Mouse (Mus musculus) liver, postnatal 0 days (tissue): Measurements from ENCODE around the gene Slc35f6. TPM values are rescaled to one million over a fixed set of nuclear protein-coding genes. Genes with fewer than 3 reads are reported as not detected.

ENCODE experiments used
- ATAC-seq: fragments of 200-750 bp; cut with Nextera tagmentation; 2 replicates; pipeline ENCODE4 v1.8.0; 2017; ENCODE audit warnings: mild to moderate bottlenecking, moderate library complexity
- DNase-seq: peaks from one replicate; pipeline ENCODE4 v3.0.0-alpha.2; 2016
- H3K27ac ChIP-seq: fragments of 300-500 bp; sonication (generic); 2 replicates; pipeline ENCODE4 v1.5.1; 2014; ENCODE audit warnings: antibody characterized with exemption, moderate library complexity, mild to moderate bottlenecking, low read depth
- H3K27me3 ChIP-seq: fragments of 300-500 bp; sonication (generic); 2 replicates; pipeline ENCODE4 v1.6.1; 2014; ENCODE audit warnings: low read length, control low read depth, mixed read lengths; ENCODE audit not compliant: insufficient read depth
- H3K36me3 ChIP-seq: fragments of 300-500 bp; sonication (generic); replicated peaks from 2 replicates; pipeline ENCODE4 v1.6.1; 2014; ENCODE audit warnings: mild to moderate bottlenecking, control low read depth, low read length, moderate library complexity, mixed read lengths; ENCODE audit not compliant: insufficient read depth
- H3K4me1 ChIP-seq: fragments of 300-500 bp; sonication (generic); 2 replicates; pipeline ENCODE4 v1.6.1; 2014; ENCODE audit warnings: antibody characterized with exemption, mild to moderate bottlenecking, control low read depth; ENCODE audit not compliant: insufficient read depth
- H3K4me2 ChIP-seq: fragments of 300-500 bp; sonication (generic); 2 replicates; pipeline ENCODE4 v1.6.1; 2014; ENCODE audit warnings: low read depth, mild to moderate bottlenecking, low read length, moderate library complexity, mixed read lengths
- H3K4me3 ChIP-seq: fragments of 300-500 bp; sonication (generic); 2 replicates; pipeline ENCODE4 v1.5.1; 2014; ENCODE audit warnings: low read depth, low read length
- H3K9ac ChIP-seq: fragments of 300-500 bp; sonication (generic); replicated peaks from 2 replicates; pipeline ENCODE4 v1.6.1; 2014; ENCODE audit warnings: mild to moderate bottlenecking, moderate library complexity
- H3K9me3 ChIP-seq: fragments of 300-500 bp; sonication (generic); 2 replicates; pipeline ENCODE4 v1.6.1; 2016; ENCODE audit warnings: mild to moderate bottlenecking, control low read depth, low read length, mixed read lengths
- CTCF ChIP-seq: sonication (generic); IDR thresholded peaks from 2 replicates; pipeline ENCODE4 v1.5.1; 2016; ENCODE audit warnings: antibody characterized with exemption, low read depth
- EP300 ChIP-seq: IDR thresholded peaks from 2 replicates; pipeline ENCODE4 v1.6.1; 2016; ENCODE audit warnings: antibody characterized with exemption, low read depth, mild to moderate bottlenecking
- WGBS: fragments of 180-500 bp; shearing (Covaris S2); extraction: QIAGEN DNeasy Blood & Tissue Kit; methylation state at CpG from one replicate; pipeline ENCODE4 v1.1.7; 2014; ENCODE audit not compliant: insufficient replicate concordance; 5-methylcytosine and 5-hydroxymethylcytosine counted together
- polyA plus RNA-seq: library from polyadenylated mRNA; unstranded; fragments of >200 nt; fragmentation: Nextera tagmentation; extraction: Ambion mirVana; gene quantifications from 2 replicates; pipeline ENCODE4 v1.2.1, GENCODE M21; 2015

Gene Slc35f6
- polyA plus RNA-seq, 1 experiment from 2014 or later = 13.8 TPM

- no peak overlapping the region for H3K4me3 ChIP-seq
- no peak overlapping the region for H3K27ac ChIP-seq
- TF ChIP-seq CTCF (no peak), EP300 (no peak)
- peaks cover 23% of the 10 kb centered on the region for H3K36me3 ChIP-seq
- peaks cover 9% of the 10 kb centered on the region for H3K4me1 ChIP-seq
- DNase-seq = no peak
- WGBS = 74% methylated on average over 8 of the region's 8 CpGs
- no peak overlapping the region for H3K4me2 ChIP-seq
- H3K27me3 ChIP-seq = no peaks in the 10 kb centered on the region
- H3K9me3 ChIP-seq = no peaks in the 10 kb centered on the region
- H3K9ac ChIP-seq = no peak overlapping the region
- no peak for ATAC-seq
Measured at GRCm38 (mm10) chr5:30655042-30655441, 7.3 kb downstream of the Slc35f6 start.

GRCm38 (mm10) chr5:30655526-30656195 is 7.9 kb downstream of the Slc35f6 start:
- Histone ChIP-seq H3K4me1 (peaks cover 6% of the 10 kb centered on the region), H3K9me3 (no peaks in the 10 kb centered on the region), H3K27me3 (no peaks in the 10 kb centered on the region), H3K4me2 (no peak overlapping the region), H3K9ac (no peak overlapping the region), H3K27ac (no peak overlapping the region), H3K4me3 (no peak overlapping the region), H3K36me3 (peaks cover 23% of the 10 kb centered on the region)
- WGBS = 84% methylated on average over 6 of the region's 6 CpGs
- DNase-seq (no peak), ATAC-seq (no peak)
- no peak for TF ChIP-seq EP300
- no peak for TF ChIP-seq CTCF

- no peak overlapping the region for H3K4me3 ChIP-seq
- peaks cover 23% of the 10 kb centered on the region for H3K36me3 ChIP-seq
- no peak overlapping the region for H3K27ac ChIP-seq
- DNase-seq = no peak
- no peaks in the 10 kb centered on the region for H3K27me3 ChIP-seq
- no peaks in the 10 kb centered on the region for H3K9me3 ChIP-seq
- WGBS = 73% methylated on average over 4 of the region's 4 CpGs
- no peaks in the 10 kb centered on the region for H3K4me1 ChIP-seq
- TF ChIP-seq CTCF = no peak
- TF ChIP-seq EP300 = no peak
- H3K4me2 ChIP-seq = no peak overlapping the region
- no peak overlapping the region for H3K9ac ChIP-seq
- no peak for ATAC-seq
Measured at GRCm38 (mm10) chr5:30659042-30659441, 11.3 kb downstream of the Slc35f6 start.

- Histone ChIP-seq H3K4me1 (no peaks in the 10 kb centered on the region), H3K9me3 (no peaks in the 10 kb centered on the region), H3K4me3 (no peak overlapping the region), H3K36me3 (peaks cover 23% of the 10 kb centered on the region), H3K4me2 (no peak overlapping the region), H3K9ac (no peak overlapping the region), H3K27me3 (no peaks in the 10 kb centered on the region), H3K27ac (no peak overlapping the region)
- no peak for DNase-seq
- TF ChIP-seq EP300 (no peak), CTCF (no peak)
- WGBS = 76% methylated on average over 1 of the region's 1 CpGs
- ATAC-seq = no peak
Measured at GRCm38 (mm10) chr5:30660278-30660677, 12.5 kb downstream of the Slc35f6 start.

DNA sequence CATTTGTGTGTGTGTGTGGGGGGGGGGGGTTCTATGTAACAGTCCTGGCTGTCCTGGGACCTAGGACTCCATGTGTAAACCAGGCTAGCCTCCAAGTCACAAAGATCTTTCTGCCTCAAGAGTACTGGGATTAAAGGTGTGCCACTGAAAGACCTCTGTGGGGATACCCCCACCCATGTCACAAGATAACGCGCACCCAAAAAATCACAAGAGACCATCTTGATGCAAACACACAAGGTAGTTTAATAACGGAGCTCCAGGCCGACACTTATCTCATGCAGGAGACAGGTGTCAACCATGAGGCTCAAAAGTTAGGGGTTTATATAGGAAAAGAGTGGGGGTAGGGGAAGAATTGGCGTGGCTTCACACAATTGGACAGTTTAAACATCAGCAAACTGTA is 13.1 kb downstream of the Slc35f6 start:
- no peak for TF ChIP-seq EP300
- TF ChIP-seq CTCF = no peak
- WGBS = 85% methylated on average over 5 of the region's 5 CpGs

GRCm38 (mm10) chr5:30665360-30665759 is 17.6 kb downstream of the Slc35f6 start:
- TF ChIP-seq CTCF = no peak
- TF ChIP-seq EP300 = no peak
- 78% methylated on average over 9 of the region's 9 CpGs for WGBS
- Histone ChIP-seq H3K9me3 (no peaks in the 10 kb centered on the region), H3K4me2 (no peak overlapping the region), H3K4me1 (peaks cover 22% of the 10 kb centered on the region), H3K4me3 (no peak overlapping the region), H3K36me3 (peaks cover 19% of the 10 kb centered on the region), H3K9ac (no peak overlapping the region), H3K27me3 (no peaks in the 10 kb centered on the region), H3K27ac (peak overlapping the region; percentile 91; the same call in 1 of the 2 replicates)
- DNase-seq = no peak
- ATAC-seq = no peak

More for the DNA sequence above, 13.1 kb downstream of the Slc35f6 start:
- 0 out of 2 replicates have a peak, but pooled peaks cover under 1% of the 10 kb centered on the region for H3K4me1 ChIP-seq
- no peaks in the 10 kb centered on the region for H3K27me3 ChIP-seq
- H3K9ac ChIP-seq = no peak overlapping the region
- DNase-seq (no peak), ATAC-seq (no peak)
- no peaks in the 10 kb centered on the region for H3K9me3 ChIP-seq
- H3K36me3 ChIP-seq = peaks cover 22% of the 10 kb centered on the region
- no peak overlapping the region for H3K4me3 ChIP-seq
- no peak overlapping the region for H3K4me2 ChIP-seq
- H3K27ac ChIP-seq = no peak overlapping the region
